Mouse (Mus musculus): ENCODE results near the gene Cmip. TPM values are rescaled to one million over a fixed set of nuclear protein-coding genes. Genes with fewer than 3 reads are reported as not detected.

The Cmip gene
- polyA plus RNA-seq, 1 experiment from 2014 or later, result 9.8 TPM

DNA sequence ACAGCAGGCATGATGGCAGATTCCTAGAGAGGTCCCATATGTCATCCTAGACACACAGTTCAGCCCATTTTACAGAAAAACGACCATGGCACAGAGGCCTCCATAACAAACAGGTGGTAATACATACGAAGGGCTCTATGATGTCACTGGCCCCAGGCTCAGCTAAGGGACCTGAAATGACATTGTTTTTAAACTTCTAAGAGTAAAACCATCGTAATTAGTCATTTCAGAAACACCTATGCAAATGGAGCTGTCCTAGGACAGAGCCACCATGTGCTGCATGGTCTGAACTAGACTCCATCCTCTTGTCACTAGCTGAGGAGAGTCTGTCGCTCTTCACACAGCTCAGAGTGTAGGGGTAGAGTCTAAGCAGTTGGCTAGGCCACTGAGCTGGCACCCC is 173.8 kb downstream of the Cmip start:
- H3K4me1 ChIP-seq, result peaks cover 7% of the 10 kb centered on the region; the same call in 1 of the 2 replicates
- no peaks in the 10 kb centered on the region for H3K9me3 ChIP-seq
- WGBS, result 93% methylated on average over 4 of the region's 4 CpGs
- no peaks in the 10 kb centered on the region for H3K27me3 ChIP-seq (replicated peaks; ENCODE audit: low read depth, poor library complexity, severe bottlenecking)
- H3K4me3 ChIP-seq, result no peak overlapping the region
- peaks cover 96% of the 10 kb centered on the region for H3K36me3 ChIP-seq (replicated peaks)
- no peak for DNase-seq (ENCODE audit: low spot score)
- no peak overlapping the region for H3K27ac ChIP-seq (replicated peaks)

DNA sequence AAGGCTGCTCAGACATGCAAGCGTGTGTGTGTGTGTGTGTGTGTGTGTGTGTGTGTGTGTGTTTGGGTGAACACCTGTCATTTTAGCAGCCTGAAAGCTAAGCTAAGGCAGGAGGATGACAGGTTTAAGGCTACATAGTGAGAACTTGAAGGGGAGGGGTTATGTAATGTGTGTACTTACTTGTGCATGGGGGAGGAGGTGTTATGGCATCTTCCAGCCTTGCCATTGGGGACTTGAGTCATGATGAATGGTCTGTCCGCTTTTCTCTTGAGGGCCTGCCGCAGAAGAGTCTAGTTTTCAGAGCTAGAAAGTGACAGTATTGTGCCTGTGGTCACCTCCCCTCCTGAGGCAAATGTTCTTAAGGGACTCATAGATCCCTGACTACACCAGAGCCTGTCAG is 174.7 kb downstream of the Cmip start:
- H3K36me3 ChIP-seq (replicated peaks), result peaks cover 96% of the 10 kb centered on the region
- no peak overlapping the region for H3K27ac ChIP-seq (replicated peaks)
- peaks cover 7% of the 10 kb centered on the region; the same call in 1 of the 2 replicates for H3K4me1 ChIP-seq
- no peaks in the 10 kb centered on the region for H3K27me3 ChIP-seq (replicated peaks; ENCODE audit: low read depth, poor library complexity, severe bottlenecking)
- no peak for DNase-seq (ENCODE audit: low spot score)
- H3K4me3 ChIP-seq, result no peak overlapping the region
- WGBS, result 91% methylated on average over 3 of the region's 3 CpGs
- H3K9me3 ChIP-seq, result no peaks in the 10 kb centered on the region

DNA sequence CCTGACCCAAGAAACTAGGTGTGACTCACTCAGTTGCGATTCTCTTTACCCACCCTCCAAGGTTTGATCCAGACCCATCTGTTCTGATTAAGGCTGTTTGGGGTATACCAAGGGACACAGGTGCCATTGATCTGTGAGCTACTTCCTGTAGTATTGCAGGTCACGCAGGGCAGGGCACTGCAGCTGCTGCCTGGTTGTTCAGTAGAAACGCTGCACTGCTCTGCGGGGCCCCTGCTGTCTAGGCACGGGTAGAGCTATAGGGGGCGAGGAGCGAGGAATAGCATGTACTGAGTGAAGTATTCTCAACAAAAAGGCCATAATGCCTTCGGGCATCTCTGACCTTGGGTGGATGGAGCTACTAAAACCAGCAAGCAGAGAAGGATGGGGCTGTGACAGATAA is 175.2 kb downstream of the Cmip start:
- Histone ChIP-seq H3K4me3 (no peak overlapping the region), H3K27ac (replicated peaks) (no peak overlapping the region), H3K27me3 (replicated peaks; ENCODE audit: low read depth, poor library complexity, severe bottlenecking) (no peaks in the 10 kb centered on the region), H3K4me1 (peaks cover 7% of the 10 kb centered on the region; the same call in 1 of the 2 replicates), H3K9me3 (no peaks in the 10 kb centered on the region), H3K36me3 (replicated peaks) (peaks cover 96% of the 10 kb centered on the region)
- WGBS, result 79% methylated on average over 8 of the region's 8 CpGs
- DNase-seq (ENCODE audit: low spot score), result no peak

DNA sequence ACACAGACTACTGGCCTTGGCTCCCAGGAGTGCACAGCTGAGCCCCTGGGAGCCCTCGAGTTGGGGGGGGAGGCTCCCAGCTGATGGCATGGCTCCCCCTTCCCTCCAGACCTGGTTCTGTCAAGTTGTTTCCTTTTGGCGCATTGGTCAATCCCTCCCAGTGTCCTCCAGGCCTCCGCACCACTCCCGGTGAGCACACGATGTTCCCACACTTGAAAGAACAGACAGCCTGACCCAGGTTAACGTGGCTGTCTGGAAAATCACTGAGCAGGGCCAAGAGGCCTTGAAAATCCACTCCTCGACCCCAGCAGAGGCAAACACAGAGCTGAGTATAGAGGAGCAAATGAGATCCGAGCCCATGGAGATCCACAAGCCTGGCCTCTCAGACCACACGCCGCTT is 177.1 kb downstream of the Cmip start:
- no peak overlapping the region for H3K27ac ChIP-seq (replicated peaks)
- no peak overlapping the region for H3K4me3 ChIP-seq
- WGBS, result 88% methylated on average over 10 of the region's 10 CpGs
- H3K27me3 ChIP-seq (replicated peaks; ENCODE audit: low read depth, poor library complexity, severe bottlenecking), result no peaks in the 10 kb centered on the region
- no peaks in the 10 kb centered on the region for H3K9me3 ChIP-seq
- H3K36me3 ChIP-seq (replicated peaks), result peaks cover 99% of the 10 kb centered on the region
- peaks cover 7% of the 10 kb centered on the region; the same call in 1 of the 2 replicates for H3K4me1 ChIP-seq
- DNase-seq (ENCODE audit: low spot score), result no peak

DNA sequence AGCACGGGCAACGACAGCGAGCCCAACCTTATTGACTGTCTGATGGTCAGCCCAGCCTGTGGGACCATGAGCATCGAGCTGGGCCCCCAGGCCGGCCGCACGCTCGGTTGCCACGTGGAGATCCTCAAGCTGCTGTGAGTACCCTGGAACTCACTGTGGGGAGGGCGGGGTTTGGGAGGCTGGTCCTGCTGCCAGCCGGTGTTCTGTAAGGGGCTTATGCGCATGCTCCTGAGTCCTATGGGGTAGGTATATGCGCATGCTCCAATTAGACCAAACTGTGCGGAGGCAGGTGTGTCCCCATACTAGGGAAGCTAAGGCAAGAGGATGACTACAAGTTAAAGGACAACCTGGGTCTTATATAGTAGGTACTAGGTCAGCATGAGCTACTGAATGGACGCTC is 179.9 kb downstream of the Cmip start:
- Histone ChIP-seq H3K4me3 (no peak overlapping the region), H3K27me3 (replicated peaks; ENCODE audit: low read depth, poor library complexity, severe bottlenecking) (no peaks in the 10 kb centered on the region), H3K9me3 (no peaks in the 10 kb centered on the region), H3K27ac (replicated peaks) (no peak overlapping the region), H3K36me3 (replicated peaks) (peaks cover 91% of the 10 kb centered on the region), H3K4me1 (peaks cover 6% of the 10 kb centered on the region; the same call in 1 of the 2 replicates)
- WGBS, result 95% methylated on average over 15 of the region's 15 CpGs
- no peak for DNase-seq (ENCODE audit: low spot score)

DNA sequence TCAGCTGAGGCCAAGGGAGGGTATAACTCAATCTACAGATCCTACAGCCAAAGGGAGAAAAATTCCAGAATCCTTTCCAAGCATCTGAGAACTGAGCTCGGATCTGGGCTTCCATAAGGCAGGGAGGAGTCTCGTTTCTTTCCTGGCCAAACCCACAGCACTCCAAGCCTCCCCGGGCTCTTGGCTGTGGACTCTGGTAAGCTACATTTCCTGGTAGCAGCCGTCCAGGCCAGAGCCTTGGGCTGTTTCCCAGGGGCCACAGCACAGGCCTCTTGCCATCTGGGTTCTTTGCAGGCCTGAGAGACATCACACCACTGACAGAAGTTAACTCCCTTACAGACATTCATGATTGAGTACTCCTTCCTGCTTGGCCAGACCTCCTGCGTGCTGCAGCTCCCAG is 180.8 kb downstream of the Cmip start:
- Histone ChIP-seq H3K9me3 (no peaks in the 10 kb centered on the region), H3K4me3 (no peak overlapping the region), H3K4me1 (no peaks in the 10 kb centered on the region), H3K27me3 (replicated peaks; ENCODE audit: low read depth, poor library complexity, severe bottlenecking) (no peaks in the 10 kb centered on the region), H3K36me3 (replicated peaks) (peaks cover 83% of the 10 kb centered on the region), H3K27ac (replicated peaks) (no peak overlapping the region)
- WGBS, result 84% methylated on average over 5 of the region's 5 CpGs
- no peak for DNase-seq (ENCODE audit: low spot score)

DNA sequence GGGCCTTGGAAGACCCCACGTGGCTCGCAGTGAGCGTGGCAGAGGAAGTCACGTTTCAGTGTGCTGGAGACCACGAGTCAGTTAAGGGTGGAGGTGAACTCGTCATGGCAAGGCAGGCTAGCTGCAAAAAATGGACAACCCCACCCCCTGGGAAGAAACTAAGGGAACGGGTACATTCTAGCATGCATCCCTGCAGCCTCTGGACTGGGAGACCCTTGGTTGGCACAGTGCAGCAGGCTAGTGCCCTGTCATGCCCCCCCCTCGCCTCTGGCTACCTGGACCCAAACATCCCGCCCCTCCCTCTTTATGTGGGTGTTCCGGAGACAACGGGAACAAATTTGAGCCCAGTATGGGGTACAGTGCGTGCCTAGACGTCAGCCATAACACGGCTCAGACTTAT is 183.5 kb downstream of the Cmip start:
- Histone ChIP-seq H3K4me1 (peaks cover 2% of the 10 kb centered on the region; the same call in 1 of the 2 replicates), H3K36me3 (replicated peaks) (peaks cover 77% of the 10 kb centered on the region), H3K27ac (replicated peaks) (no peak overlapping the region), H3K4me3 (no peak overlapping the region), H3K27me3 (replicated peaks; ENCODE audit: low read depth, poor library complexity, severe bottlenecking) (no peaks in the 10 kb centered on the region), H3K9me3 (no peaks in the 10 kb centered on the region)
- DNase-seq (ENCODE audit: low spot score), result no peak
- 91% methylated on average over 14 of the region's 14 CpGs for WGBS

DNA sequence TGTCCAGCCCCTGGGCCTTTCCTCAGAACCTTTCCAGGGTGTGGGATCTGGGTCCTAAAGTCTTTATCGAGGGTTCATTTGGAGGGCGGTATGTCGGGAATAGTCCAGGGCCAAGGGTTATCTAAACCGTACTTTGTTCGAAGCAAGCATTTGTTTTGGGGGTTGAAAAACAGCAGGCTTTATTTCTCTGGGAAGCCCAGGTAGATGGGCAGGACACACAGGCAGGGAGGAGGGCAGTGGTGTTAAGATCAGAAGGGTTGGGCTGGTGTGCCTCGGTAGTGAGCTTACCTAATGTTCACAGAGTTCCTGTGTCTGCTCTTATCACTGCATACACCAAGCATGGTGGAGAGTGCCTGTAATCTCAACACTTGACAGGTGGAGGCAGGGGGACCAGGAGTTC is 183.9 kb downstream of the Cmip start:
- no peaks in the 10 kb centered on the region for H3K9me3 ChIP-seq
- H3K4me3 ChIP-seq, result no peak overlapping the region
- H3K36me3 ChIP-seq (replicated peaks), result peaks cover 77% of the 10 kb centered on the region
- H3K27me3 ChIP-seq (replicated peaks; ENCODE audit: low read depth, poor library complexity, severe bottlenecking), result no peaks in the 10 kb centered on the region
- peaks cover 5% of the 10 kb centered on the region for H3K4me1 ChIP-seq
- no peak for DNase-seq (ENCODE audit: low spot score)
- H3K27ac ChIP-seq (replicated peaks), result no peak overlapping the region
- WGBS, result 88% methylated on average over 6 of the region's 6 CpGs

DNA sequence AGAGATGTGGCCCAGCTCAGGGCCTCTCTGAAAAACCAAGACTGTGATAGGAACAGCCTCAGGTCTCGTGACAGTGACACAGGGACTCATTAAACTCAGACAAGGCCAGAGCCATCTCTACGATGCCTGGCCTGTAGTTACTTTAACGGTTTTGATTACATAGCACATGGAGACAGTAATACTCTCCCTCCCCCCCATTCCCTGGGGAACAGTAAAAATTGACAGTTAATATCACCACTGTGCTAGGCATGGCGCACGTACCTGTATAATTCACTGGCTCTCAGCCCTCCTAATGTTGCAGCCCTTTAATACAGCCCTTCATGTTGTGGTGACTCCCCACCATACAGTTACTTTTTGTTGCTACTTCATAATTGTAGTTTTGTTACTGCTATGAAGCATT is 188.6 kb downstream of the Cmip start:
- WGBS, result 80% methylated on average over 5 of the region's 5 CpGs
- H3K36me3 ChIP-seq (replicated peaks), result peaks cover 77% of the 10 kb centered on the region
- peaks cover 19% of the 10 kb centered on the region for H3K4me1 ChIP-seq
- no peak for DNase-seq (ENCODE audit: low spot score)
- H3K4me3 ChIP-seq, result no peak overlapping the region
- H3K9me3 ChIP-seq, result no peaks in the 10 kb centered on the region
- H3K27me3 ChIP-seq (replicated peaks; ENCODE audit: low read depth, poor library complexity, severe bottlenecking), result no peaks in the 10 kb centered on the region
- no peak overlapping the region for H3K27ac ChIP-seq (replicated peaks)

DNA sequence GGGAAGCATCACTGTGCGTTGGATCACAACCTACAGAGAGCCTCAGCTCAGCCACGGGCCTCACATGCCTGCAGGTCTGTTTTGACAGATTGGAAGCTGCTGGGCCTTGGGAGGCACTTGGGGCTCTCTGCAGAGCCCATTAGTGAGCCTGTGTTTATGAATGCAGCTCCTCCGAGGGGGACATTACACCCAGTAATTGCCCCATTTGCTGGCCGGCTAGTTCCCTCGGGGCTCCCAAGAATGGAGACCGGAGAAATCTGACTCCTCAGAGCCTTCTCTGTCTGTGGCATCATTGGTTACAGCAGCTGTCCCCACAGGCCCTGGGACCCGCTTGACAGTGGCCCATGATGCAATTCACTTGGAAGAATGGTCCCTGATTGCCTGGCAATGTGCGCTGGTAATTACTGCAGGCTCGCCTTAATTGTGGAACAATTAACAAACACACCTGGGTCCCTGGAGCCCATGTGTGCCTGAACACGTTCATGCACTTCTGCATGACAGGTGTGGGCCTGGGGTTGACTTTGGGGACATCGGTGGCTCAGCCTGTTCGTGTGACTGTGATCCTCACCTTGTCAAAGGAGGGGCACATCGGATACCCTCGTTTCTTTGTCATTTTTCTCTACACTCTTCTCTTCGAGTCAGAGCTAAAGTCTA is 189.6 kb downstream of the Cmip start:
- Histone ChIP-seq H3K4me1 (peaks cover 19% of the 10 kb centered on the region), H3K36me3 (replicated peaks) (peaks cover 81% of the 10 kb centered on the region), H3K4me3 (no peak overlapping the region), H3K9me3 (no peaks in the 10 kb centered on the region), H3K27me3 (replicated peaks; ENCODE audit: low read depth, poor library complexity, severe bottlenecking) (no peaks in the 10 kb centered on the region), H3K27ac (replicated peaks) (no peak overlapping the region)
- peak; percentile 55 for DNase-seq (ENCODE audit: low spot score)
- WGBS, result 53% methylated on average over 15 of the region's 15 CpGs

DNA sequence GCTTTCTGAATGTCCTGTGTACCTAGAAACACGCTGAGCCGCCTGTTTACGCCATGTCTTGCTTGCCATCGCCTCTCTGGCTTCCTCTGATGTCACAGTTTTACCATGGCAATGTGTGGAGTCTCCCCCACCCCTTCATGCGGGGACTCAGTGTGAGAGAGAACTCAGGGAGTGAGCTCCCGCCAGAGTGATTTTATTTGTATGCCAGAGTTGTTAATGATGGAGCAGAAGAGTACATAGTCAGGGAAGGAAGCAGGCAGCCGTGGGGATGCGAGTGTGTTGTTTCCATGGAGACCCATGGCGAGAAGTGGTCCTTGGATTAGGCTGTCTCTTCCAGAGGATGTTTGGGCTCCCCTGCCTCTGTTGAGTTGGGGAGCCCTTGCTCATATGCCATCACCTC is 194.2 kb downstream of the Cmip start:
- Histone ChIP-seq H3K36me3 (replicated peaks) (peaks cover 100% of the 10 kb centered on the region), H3K27ac (replicated peaks) (no peak overlapping the region), H3K4me3 (no peak overlapping the region), H3K27me3 (replicated peaks; ENCODE audit: low read depth, poor library complexity, severe bottlenecking) (no peaks in the 10 kb centered on the region), H3K4me1 (peaks cover 19% of the 10 kb centered on the region), H3K9me3 (no peaks in the 10 kb centered on the region)
- no peak for DNase-seq (ENCODE audit: low spot score)
- WGBS, result 88% methylated on average over 9 of the region's 9 CpGs

DNA sequence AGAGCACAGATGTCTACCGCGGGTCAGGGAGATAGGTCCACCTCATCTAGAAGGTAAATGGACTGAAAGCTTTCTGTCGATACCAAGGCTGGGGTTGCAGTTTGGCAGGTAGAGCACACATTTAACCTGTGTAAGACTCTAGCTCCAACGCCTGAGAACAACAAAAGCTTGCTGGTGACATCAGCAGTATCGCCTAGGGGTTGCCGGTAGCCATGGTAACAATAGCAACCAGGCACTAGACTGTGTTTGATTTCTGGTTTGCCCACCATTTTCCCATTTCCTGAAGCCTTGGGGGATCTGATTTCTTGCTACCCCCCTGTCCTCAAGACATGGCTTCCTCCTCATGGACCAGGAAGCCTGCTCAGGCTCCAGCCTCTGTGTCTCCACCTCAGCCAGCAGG is 197.1 kb downstream of the Cmip start:
- DNase-seq (ENCODE audit: low spot score), result peak; percentile 20
- Histone ChIP-seq H3K27ac (replicated peaks) (no peak overlapping the region), H3K4me3 (no peak overlapping the region), H3K36me3 (replicated peaks) (peaks cover 100% of the 10 kb centered on the region), H3K9me3 (no peaks in the 10 kb centered on the region), H3K27me3 (replicated peaks; ENCODE audit: low read depth, poor library complexity, severe bottlenecking) (no peaks in the 10 kb centered on the region), H3K4me1 (peaks cover 25% of the 10 kb centered on the region)
- WGBS, result 81% methylated on average over 6 of the region's 6 CpGs

DNA sequence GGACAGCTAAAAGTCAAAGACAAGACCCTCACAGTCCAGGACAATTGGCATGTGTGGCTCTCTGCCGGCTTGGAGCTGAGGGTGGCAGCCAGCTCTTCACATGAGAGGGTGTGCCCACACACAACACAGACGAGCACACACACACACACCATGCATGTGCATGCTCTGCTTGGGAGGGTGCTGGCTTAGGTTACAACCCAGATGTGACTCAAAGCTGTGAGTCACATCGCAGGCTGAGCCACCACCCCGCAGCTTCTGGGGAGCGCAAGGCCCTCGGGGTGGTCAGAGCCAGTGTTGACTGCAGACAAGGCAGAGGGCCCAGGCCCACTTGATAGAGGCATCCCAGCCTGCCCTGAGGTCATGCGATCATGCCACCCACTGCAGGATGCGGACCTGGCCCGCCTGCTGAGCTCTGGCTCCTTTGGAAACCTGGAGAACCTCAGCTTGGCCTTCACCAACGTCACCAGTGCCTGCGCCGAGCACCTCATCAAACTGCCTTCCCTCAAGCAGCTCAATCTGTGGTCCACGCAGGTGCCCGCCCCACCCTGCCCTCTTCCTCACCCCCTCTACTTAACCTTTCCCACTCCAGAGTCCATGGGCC is 197.8 kb downstream of the Cmip start:
- WGBS, result 90% methylated on average over 14 of the region's 14 CpGs
- no peaks in the 10 kb centered on the region for H3K9me3 ChIP-seq

More for the DNA sequence above, 197.8 kb downstream of the Cmip start:
- Histone ChIP-seq H3K27ac (replicated peaks) (no peak overlapping the region), H3K4me3 (no peak overlapping the region), H3K4me1 (peaks cover 30% of the 10 kb centered on the region), H3K36me3 (replicated peaks) (peaks cover 99% of the 10 kb centered on the region), H3K27me3 (replicated peaks; ENCODE audit: low read depth, poor library complexity, severe bottlenecking) (no peaks in the 10 kb centered on the region)
- DNase-seq (ENCODE audit: low spot score), result no peak

Data from embryonic facial prominence, embryonic 10.5 days (tissue).